Mouse (Mus musculus) thymus, postnatal 14 days (tissue): Measurements from ENCODE around the gene Cacna1e.

Source experiments
- DNase-seq: peaks from one replicate; pipeline ENCODE4 v3.0.0; 2021

Gene Cacna1e

DNA sequence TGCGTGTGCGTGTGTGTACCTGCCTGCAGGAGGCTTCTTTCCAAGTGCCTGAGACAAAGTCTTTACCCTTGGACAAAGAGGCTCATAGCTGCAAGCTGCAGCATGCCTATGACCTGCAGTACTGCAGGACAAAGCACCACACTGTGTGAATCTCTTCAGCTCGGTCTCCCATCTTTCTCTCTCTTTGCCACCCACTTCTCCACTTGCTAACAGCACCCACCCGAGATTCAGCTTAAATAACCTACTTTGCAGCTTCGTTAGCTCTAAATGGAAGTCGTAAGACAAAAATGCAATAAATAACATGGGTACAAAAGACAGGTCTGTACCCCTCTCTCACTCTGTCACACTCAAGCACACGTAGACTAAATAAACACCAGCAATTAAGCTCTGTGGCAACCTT is 268.5 kb downstream of the Cacna1e start:
- no peak for DNase-seq

DNA sequence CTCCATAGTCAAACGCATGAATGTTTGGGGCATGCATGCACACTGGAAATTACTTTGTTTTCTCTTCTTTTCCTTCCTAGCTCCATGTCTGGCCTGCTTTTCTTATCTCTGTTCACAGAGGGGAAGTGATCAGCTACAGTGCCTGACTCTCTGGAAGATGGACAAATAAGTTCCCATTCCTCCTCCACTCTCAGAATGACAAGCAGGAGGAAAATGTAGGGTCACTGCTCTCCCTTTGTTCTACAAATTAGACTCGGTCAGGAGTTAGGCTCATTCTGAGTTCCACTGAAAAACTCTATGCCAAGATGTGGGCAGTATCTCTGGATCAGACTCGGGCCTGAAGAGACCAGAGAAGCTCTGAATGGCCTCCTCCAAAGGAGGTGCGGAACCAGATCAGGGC is 275.8 kb downstream of the Cacna1e start:
- no peak for DNase-seq

DNA sequence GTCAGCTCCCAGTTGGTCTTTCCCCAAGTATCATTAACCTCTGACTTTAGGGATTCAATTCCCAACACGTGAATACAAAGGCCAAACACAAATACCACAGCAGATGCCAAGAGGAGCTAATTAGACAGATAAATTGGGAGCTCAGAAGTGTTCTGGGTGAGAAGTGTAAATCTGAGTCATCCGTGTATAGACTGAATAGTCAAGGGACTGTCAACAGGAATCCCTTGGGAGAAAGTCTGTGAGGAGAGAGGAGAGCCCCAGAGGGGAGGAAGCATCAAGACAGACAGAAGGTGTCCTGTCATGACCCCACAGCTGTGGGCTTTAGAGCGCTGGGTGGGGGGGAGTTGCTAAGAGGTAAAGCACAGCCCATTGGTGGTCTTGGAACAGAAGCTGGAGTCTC is 276.9 kb downstream of the Cacna1e start:
- DNase-seq, result no peak

DNA sequence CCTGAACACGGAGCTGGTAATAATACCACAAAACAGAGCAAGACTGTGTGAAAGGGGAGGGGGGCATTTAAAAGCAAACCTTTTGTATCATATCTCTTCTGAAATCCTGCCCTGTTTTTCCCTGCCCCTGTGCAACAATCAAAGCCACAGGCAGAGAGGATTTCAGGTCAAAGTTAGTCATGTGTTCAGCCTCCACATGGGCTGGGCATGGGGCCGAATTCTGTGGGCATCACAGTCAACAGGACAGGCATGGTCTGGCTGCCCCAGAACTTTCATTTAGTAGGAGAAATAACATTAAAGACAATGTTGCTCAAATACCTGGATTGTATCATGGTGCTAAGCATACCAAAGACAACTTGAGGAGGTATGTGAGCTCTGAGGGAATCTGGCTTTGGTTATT is 278.7 kb downstream of the Cacna1e start:
- no peak for DNase-seq

DNA sequence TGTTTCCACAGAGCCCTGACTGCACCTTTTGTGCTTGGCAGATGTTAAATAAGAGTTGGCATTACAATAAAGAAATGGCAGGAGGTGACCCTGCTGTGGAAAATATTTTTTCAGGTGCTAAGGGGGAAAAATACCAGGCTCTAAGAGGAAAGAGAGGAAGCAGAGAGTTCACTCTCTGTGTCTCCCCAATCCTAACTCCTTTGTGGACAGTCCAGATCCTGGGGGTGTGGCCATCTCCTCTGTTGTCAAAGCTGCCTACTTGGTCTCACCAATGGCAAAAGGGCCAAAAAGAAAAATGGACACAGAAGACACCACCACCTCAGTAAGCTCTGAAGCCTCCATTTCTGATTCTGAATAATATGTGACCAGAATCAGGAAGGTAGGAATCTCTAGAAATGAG is 280.5 kb downstream of the Cacna1e start:
- DNase-seq, result no peak

DNA sequence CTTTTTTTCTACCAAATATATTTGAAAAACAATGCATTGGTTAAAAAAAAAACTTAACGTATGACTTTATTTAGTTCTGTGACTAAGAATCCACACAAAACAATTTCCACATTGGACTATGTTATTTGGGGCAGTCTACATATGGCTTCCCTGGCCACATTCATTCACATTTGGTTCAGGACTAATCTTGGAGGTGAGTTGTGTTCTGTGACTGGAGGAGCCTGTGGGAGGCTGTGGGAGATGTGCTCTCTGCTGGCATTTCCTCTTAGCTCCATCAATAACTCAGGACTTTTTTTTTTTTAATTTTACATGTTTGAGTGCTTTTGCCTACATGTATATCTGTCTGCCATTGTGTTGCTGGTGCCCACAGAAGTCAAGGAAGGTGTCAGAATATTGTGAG is 281.8 kb downstream of the Cacna1e start:
- no peak for DNase-seq

DNA sequence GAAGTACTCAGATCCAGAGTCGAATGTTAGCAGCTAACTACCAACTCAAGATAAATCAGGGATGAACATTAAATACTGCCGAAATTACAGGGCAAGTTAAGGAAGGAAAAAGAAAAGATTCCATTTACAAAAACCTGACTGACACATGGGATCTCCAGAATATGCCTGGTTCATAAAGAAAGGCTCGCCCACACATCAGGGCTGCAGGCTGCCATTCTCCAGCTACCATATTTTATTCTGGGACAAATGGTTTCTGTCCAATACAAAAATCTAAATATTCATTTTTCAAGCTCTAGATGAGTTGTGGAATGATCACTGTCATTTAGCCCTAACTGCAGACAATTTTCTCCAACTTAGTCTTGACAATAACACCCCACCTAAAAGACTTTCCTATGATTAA is 301.8 kb downstream of the Cacna1e start:
- no peak for DNase-seq

DNA sequence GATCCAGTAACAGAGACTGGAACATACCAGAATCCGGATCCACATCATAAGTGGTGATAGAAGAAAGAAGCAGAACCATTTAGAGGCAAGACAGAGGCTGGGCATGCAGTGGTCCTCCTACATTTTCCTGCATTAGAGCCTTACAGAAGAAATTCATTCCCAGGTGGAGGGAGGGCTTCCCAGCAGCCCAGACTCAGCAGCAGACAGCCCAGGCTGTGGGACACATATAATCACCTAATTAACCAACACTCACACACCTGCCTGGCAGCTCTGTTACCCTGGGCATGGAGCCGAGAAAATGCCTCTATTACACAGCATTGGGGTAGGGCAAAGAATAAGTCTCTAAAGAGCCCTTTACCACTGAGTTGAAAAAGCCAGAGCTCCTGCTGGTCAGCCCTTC is 304.4 kb downstream of the Cacna1e start:
- no peak for DNase-seq

DNA sequence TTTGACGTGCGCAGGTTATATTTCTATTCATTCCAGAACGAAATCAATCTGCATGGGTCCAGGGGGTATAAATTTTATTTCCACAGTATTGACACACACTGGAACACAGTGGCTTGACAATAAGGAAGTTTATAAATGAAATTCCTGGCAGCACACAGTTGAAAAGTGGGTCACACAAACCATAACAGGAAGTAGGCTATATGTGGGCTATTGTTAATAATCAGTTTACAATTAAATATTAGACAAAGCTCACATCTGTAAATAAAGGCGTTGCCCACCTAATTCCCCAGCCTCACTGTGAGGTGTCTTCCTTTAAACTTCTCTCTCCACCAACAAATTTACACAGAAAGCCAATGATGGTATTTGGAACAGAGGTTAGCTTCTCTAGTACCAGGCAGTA is 305.6 kb downstream of the Cacna1e start:
- DNase-seq, result no peak

DNA sequence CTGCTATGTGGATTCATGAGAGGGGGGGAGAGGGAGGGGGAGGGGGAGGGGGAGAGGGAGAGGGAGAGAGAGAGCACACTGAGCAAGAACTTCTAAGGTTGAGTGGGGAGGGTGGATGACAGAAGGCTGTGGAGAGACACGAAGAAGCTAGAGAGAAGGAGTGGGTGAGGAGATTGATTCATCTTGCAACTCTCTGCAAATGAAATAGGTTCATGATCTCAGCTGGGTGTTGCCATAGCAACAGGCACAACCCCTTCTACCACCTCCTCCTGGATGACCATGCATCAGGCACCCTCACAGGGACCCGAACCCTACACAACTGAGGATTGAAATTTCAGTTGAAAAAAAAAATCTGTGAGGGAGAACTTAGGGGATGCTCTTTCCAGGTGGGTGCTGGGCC is 307.9 kb downstream of the Cacna1e start:
- DNase-seq, result no peak

DNA sequence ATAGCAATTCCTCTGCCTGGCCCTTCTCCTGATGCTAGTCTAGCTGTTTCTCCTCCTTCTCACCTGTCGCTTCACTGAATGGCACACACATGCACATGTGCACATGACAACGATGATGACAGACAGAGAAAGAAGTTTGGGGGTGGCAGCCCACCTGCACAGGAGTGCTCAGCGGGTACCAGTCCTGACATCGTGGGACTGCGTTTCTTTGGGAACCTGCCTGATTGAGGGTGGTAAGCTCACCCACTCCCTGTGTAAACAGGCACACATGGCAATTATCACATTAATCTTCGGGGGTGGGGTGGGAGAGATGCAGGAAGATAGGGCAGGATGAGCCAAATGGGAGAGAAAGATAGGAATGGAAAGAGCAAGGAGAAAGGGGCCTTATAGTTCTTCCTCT is 318.3 kb downstream of the Cacna1e start:
- no peak for DNase-seq

DNA sequence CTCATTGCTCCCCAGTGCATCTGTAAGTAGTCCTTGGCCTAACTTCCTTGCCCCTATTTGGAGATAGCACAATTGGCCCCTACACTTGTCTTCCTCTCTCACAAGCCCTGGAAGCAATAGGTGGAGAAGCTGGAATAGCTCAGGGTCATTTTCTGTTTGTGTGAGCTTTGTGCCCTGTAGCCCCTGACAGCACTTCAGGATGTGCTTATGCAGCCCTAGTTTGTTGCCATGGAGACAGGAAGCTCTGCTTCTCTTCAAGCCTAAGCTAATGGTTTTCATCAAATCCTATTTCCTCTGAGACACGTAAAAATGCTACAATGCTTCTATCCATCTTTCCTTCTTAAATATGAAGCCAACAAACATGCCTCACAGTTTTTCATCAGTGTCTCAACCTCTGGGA is 328.5 kb downstream of the Cacna1e start:
- no peak for DNase-seq

DNA sequence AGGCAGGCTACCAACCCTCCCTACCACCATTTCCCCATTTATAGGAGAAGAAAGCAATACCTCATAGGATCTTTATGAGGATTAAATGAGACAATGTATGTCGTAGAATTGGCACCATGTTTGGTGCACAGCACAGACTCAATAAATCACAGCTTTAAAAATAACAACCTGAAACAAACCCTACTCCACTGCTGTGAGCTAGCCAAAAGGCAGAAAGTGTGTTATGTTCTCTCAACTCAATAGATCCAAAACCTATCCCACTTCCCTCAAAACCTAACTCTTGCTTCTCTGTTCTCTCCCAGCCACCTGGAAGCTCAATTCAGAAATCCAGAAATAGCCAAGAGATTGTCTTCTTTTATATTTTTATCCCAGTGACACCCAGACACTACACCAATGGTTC is 331.2 kb downstream of the Cacna1e start:
- no peak for DNase-seq

DNA sequence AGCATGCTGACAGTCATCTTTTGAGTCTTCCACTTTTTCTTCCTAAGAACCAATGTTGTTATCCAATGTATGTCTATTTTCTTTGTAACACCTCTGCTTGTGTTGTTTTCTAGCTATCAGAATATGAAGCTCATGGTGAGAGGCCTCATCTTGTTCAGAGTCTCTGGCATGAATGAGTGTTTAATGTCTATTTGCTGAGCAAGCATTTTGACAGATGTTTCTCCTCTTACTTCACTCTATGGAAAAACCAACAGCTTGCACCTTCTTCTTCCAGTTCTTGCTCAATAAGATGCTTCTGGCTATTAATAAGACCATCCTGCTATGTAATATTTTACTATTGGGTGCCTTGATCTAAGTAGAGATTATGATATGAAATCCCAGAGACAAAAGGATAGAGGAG is 346.9 kb downstream of the Cacna1e start:
- no peak for DNase-seq

DNA sequence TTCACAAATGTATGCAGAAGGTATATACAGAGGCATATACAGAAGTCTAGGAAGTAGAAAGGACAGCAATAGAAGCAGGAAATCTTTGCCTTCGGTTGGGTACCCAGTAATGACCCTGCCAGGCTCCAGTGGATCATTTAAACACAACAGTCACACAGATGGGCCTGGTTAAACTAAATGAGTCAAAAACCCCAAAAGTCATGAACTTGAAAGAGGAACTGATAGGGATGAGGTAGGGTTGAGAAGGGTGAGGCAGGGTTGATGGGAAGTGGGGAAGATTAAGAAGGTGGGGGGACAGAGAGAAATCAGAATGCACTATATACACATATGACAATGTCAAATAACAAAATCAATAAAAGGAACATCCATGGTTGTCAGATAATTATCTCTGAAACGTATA is 347.5 kb downstream of the Cacna1e start:
- DNase-seq, result no peak

DNA sequence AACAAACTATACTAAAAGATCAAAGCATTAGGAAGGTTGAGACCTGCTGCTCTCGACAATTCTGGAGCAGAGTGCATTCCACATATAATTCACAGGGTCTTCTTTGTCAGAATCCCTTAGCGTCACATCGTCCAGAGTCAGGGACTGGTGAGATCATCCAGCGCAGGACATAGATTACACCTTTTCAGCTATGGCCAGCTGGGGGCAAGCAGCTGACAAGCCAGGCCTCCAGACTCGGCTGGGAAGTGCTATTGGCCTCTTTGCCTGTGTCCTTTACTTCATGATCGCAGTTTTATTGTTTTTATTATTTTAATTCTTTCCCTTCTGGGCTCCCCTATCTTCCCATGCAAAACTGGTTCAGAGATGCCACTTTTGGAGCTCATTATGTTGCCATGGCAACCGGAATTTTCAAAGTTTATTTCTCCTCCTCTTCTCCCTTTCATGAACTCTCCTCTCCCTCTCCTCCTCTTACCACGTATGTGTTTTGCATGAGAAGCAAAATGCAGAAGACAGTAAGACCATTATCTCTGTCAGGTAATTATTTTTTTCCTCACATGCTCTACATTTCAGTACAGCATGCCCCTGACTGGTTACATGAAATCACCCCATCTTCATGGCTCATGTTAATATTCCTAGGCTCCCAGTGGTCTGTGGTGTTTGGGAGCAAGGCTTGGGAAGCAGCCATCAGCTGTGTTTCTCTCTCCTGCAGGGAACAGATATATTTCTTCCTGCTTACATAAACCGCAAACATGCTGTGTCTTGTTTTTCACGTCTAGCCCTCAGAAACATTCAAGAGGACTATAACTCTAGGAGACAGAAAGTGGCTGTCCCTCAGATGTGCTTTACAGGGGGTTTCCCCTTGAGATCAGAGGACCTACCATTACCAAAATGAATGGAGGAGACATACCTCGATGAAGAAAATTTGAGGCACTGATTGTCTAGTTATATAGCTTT is 351.0 kb downstream of the Cacna1e start:
- no peak for DNase-seq

DNA sequence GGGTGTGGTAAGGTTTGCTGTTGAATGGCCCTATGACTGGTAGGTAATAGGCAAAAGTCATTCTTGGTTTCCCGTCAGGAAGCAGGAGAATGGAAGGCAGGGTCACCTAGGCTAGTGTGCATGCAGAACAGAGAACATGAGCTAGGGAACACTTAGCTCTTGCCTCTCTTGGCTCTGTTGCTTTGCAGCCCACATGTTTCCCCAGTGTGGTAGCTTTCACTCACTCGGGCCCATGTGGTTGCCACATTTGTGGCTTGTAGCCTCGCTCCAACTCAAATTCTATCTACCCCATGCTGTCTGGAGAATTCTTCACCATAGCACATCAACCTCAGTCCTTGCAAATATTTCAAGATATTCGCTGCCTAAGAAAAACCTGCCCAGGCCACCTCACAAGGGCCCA is 354.6 kb downstream of the Cacna1e start:
- DNase-seq, result no peak

DNA sequence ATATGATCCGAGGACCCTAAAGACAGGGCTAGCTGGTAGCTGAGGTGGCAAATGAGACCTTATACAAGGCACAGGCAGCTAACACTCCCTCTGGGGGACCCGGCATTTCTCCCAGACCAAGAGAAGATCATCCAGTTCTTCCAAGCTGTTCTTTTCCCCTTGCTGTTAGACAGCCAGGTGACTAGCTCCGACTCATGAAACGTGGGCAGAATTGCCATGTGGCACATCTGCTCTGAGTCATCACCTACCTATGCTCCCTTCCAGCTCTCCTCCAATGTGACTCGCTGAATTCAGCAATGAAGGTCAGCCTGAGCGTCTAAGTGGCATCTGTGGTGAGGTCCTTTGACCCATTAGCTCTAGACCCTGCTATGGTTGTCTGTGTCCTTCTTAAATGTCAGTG is 355.5 kb downstream of the Cacna1e start:
- DNase-seq, result no peak

DNA sequence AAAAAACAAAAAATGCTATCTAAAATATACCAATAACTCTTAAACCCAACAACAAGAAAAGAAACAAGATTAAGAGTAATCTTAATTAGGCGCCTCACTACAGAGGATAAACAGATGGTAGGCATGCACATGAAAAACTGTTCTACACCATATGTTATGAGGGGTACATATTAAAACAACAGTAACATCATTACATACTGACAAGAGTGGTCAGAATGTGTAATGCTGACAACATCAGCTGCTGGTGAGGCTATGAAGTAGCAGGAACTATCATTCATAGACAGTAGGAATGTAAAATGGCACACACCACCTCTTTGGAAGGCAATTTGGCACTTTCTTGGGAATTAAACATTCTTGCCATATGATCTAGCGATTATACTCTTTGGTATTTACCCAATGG is 363.6 kb downstream of the Cacna1e start:
- DNase-seq, result no peak

DNA sequence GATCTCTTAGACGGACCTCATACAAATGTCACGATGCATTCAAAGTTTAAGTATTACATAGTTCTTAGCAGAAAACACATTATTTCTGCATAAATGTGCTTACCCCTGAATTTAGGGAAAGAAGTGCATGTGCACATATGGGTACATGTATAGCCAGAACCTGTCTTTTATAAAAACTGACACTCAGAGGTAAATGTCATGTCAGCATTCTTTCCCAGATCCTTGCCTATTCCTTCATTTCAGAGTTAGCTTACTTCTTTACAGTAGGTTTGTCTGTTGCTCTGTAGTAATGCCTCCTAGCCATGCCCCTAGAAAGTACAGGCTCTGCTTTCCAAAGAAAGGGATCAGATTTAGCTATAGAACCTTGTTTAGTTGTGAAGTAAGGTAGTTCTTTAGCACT is 369.0 kb downstream of the Cacna1e start:
- no peak for DNase-seq

DNA sequence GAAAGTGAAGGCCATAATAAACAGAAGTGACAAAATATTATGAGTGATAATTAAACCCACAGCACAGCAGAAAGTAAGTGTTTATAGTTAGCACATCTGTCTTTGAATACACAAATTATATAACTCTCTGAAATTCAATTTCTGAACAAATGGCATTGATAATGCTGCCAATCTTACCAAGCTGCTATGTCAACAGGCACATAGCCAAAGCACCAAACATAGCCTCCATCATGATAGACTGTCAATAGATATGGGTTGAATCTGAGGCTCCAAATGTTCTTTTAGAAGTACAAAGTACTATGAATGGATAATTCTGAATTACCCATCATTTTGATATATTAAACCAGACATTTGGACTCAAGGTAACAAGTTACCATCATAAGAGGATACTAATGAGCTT is 372.6 kb downstream of the Cacna1e start:
- DNase-seq, result no peak

DNA sequence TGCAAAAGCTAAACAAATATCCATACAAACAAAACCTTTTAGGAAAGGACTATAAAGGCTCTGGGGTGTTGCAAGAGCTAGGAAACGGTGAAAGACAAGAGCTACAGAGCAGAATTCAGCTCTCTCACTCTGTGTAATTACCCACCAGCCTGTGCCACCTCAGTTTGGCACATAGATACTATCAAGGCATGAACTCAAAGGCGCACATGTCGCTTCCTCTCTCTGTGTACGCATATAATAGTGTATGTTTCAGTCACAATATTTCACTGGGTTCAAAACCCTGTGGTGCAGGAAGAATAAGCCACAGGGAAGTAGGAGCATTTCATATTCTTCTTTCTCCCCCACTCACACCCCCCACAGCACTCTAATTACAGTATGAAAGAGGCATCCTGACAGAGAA is 380.3 kb downstream of the Cacna1e start:
- no peak for DNase-seq

DNA sequence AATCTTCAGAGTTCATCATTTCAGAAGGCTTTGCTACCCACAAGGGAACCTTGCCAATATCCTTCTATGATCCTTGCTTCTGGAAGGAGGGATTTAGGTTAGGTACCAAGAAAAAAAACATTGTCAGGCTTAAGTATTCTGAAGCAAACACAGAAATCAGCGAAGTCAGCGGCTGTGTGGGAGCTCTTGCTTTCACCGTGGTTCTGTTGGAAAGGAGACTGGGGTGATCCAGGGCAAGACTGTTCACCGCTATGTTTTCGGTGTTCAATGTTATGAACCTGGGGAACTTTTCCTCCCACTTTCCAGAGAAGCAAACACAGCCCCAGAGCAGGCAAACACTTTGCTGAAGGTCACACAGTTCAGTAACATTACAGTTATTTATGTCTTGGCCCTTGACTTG is 383.4 kb downstream of the Cacna1e start:
- no peak for DNase-seq

DNA sequence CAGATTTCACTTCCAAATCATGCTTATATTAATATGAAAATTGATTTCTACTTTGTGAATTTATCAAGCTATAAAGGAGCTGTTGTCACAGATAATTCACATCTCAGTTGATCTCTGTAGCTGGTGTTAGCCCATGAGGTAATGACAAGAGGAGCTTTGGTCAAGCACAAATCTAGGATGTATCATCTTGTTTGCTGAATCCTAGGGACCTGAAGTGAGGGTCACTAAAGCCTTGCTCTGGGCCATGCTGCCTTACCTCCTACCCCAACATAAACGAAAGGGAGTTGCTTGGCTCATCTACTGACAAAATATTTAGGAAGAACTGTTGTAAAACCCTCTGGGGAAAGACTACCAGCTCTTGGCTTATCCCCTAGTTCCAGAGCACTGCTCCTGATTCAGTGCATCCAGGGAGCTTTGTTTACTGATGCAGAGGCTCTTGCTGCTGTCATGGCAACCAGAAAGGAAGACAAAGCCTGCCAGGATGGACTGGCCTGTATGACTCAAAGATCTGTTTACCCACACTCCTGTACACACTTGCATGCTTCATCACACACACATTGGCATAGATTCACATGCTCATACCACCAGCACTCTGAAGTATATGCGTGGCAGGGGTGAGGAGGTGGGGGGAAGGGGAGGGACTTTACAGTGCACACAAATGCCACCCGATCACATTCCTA is 384.0 kb downstream of the Cacna1e start:
- DNase-seq, result no peak

DNA sequence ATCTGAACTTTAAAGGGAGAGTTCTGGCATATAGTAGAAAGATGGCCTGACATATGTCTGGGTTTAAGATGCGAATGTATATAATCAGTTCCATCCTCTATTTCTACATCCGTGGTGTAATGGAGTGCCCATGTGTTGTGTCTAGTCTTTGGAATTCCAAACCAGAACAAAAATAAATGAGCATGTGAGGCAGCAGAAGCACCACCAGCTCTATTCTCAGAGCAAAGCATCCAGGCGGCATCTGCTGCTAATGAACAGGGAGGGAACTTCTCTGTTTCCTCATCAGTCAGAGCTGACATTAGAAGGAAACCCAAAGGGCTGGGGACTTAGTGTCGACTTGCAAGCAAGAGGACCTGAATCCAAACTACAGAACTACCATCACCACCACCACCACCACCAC is 385.5 kb downstream of the Cacna1e start:
- DNase-seq, result no peak
